Mouse (Mus musculus) gastrocnemius, postnatal 10 days (tissue): Measurements from ENCODE around the gene Bola3. TPM values are rescaled to one million over a fixed set of nuclear protein-coding genes. Genes with fewer than 3 reads are reported as not detected.

Source experiments
- DNase-seq: peaks from one replicate; pipeline ENCODE4 v3.0.0; 2021; ENCODE audit warnings: mixed read lengths
- total RNA-seq, 2 experiments: library from RNA; stranded (reverse); gene quantifications; 2 replicates each; pipeline ENCODE4 v1.2.3; 2021

Bola3 gene
- total RNA-seq, 2 experiments from 2014 or later: 175 to 186 TPM

GRCm38 (mm10) chr6:83347916-83348315, 1.0 kb upstream of the Bola3 start:
- DNase-seq: no peak

GRCm38 (mm10) chr6:83349274-83349958, 469 bp downstream of the Bola3 start:
- DNase-seq: peak; percentile 96

GRCm38 (mm10) chr6:83350172-83350571, 1.2 kb downstream of the Bola3 start:
- no peak for DNase-seq

- DNase-seq: no peak
These were observed 2.0 kb downstream of the Bola3 start for GRCm38 (mm10) chr6:83350851-83351405.

GRCm38 (mm10) chr6:83351490-83352160, 2.7 kb downstream of the Bola3 start:
- no peak for DNase-seq

GRCm38 (mm10) chr6:83352666-83353410, 3.9 kb downstream of the Bola3 start:
- no peak for DNase-seq

- no peak for DNase-seq
These were observed 6.2 kb downstream of the Bola3 start for GRCm38 (mm10) chr6:83354856-83355781.

GRCm38 (mm10) chr6:83356569-83357138, 7.7 kb downstream of the Bola3 start:
- peak; percentile 92 for DNase-seq

- DNase-seq: no peak
These were observed 8.5 kb downstream of the Bola3 start for GRCm38 (mm10) chr6:83357436-83357835.

- DNase-seq: no peak
These were observed 12.7 kb downstream of the Bola3 start for GRCm38 (mm10) chr6:83361523-83362248.

GRCm38 (mm10) chr6:83363075-83363474, 14.1 kb downstream of the Bola3 start:
- DNase-seq: no peak

GRCm38 (mm10) chr6:83370316-83370965, 21.5 kb downstream of the Bola3 start:
- DNase-seq: no peak

- no peak for DNase-seq
These were observed 22.4 kb downstream of the Bola3 start for GRCm38 (mm10) chr6:83371350-83371749.

GRCm38 (mm10) chr6:83373704-83374300, 24.9 kb downstream of the Bola3 start:
- no peak for DNase-seq

GRCm38 (mm10) chr6:83381510-83382491, 32.9 kb downstream of the Bola3 start:
- DNase-seq: peak; percentile 37

- DNase-seq: no peak
These were observed 36.7 kb downstream of the Bola3 start for GRCm38 (mm10) chr6:83385569-83386090.

- no peak for DNase-seq
These were observed 43.3 kb downstream of the Bola3 start for GRCm38 (mm10) chr6:83392166-83392780.

GRCm38 (mm10) chr6:83394122-83394521, 45.2 kb downstream of the Bola3 start:
- no peak for DNase-seq
